Mouse (Mus musculus): ENCODE data around the gene Zfp217. TPM values are rescaled to one million over a fixed set of nuclear protein-coding genes. Genes with fewer than 3 reads are reported as not detected.

Gene Zfp217
- polyA plus RNA-seq, 1 experiment from 2014 or later, result 1.4 TPM

- Histone ChIP-seq H3K27me3 (no peaks in the 10 kb centered on the region), H3K4me2 (replicated peaks) (no peak overlapping the region), H3K27ac (replicated peaks) (no peak overlapping the region), H3K9ac (replicated peaks) (no peak overlapping the region), H3K4me1 (peaks cover 7% of the 10 kb centered on the region), H3K9me3 (no peaks in the 10 kb centered on the region), H3K4me3 (no peak overlapping the region), H3K36me3 (no peaks in the 10 kb centered on the region)
- ATAC-seq (replicated peaks), result no peak
- WGBS, result 56% methylated on average over 9 of the region's 9 CpGs
Measured at GRCm38 (mm10) chr2:170106000-170106399, 41.9 kb downstream of the Zfp217 start.

- no peak for ATAC-seq (replicated peaks)
- H3K27me3 ChIP-seq, result no peaks in the 10 kb centered on the region
- no peak overlapping the region for H3K4me3 ChIP-seq
- peaks cover 4% of the 10 kb centered on the region for H3K4me1 ChIP-seq
- no peaks in the 10 kb centered on the region for H3K9me3 ChIP-seq
- no peak overlapping the region for H3K4me2 ChIP-seq (replicated peaks)
- H3K9ac ChIP-seq (replicated peaks), result no peak overlapping the region
- no peaks in the 10 kb centered on the region for H3K36me3 ChIP-seq
- H3K27ac ChIP-seq (replicated peaks), result no peak overlapping the region
- 91% methylated on average over 6 of the region's 6 CpGs for WGBS
Measured at GRCm38 (mm10) chr2:170104396-170104795, 43.5 kb downstream of the Zfp217 start.

- H3K4me2 ChIP-seq (replicated peaks), result no peak overlapping the region
- H3K36me3 ChIP-seq, result no peaks in the 10 kb centered on the region
- H3K9ac ChIP-seq (replicated peaks), result no peak overlapping the region
- H3K4me1 ChIP-seq, result no peaks in the 10 kb centered on the region; the same call in 1 of the 2 replicates
- no peaks in the 10 kb centered on the region for H3K27me3 ChIP-seq
- no peak overlapping the region for H3K4me3 ChIP-seq
- no peak; the same call in 1 of the 2 replicates for ATAC-seq (replicated peaks)
- WGBS, result 50% methylated on average over 9 of the region's 9 CpGs
- no peaks in the 10 kb centered on the region for H3K9me3 ChIP-seq
- H3K27ac ChIP-seq (replicated peaks), result no peak overlapping the region
Measured at GRCm38 (mm10) chr2:170103852-170104251, 44.1 kb downstream of the Zfp217 start.

- no peak overlapping the region for H3K27ac ChIP-seq (replicated peaks)
- WGBS, result 89% methylated on average over 5 of the region's 5 CpGs
- H3K4me2 ChIP-seq (replicated peaks), result no peak overlapping the region
- H3K4me1 ChIP-seq, result no peaks in the 10 kb centered on the region; the same call in 1 of the 2 replicates
- no peaks in the 10 kb centered on the region for H3K36me3 ChIP-seq
- no peak overlapping the region for H3K9ac ChIP-seq (replicated peaks)
- no peaks in the 10 kb centered on the region for H3K9me3 ChIP-seq
- no peak for ATAC-seq (replicated peaks)
- H3K27me3 ChIP-seq, result no peaks in the 10 kb centered on the region
- H3K4me3 ChIP-seq, result no peak overlapping the region
Measured at GRCm38 (mm10) chr2:170103341-170103740, 44.6 kb downstream of the Zfp217 start.

- H3K36me3 ChIP-seq, result no peaks in the 10 kb centered on the region
- H3K9me3 ChIP-seq, result no peaks in the 10 kb centered on the region
- ATAC-seq (replicated peaks), result no peak
- no peaks in the 10 kb centered on the region; the same call in 1 of the 2 replicates for H3K4me1 ChIP-seq
- WGBS, result 70% methylated on average over 7 of the region's 7 CpGs
- no peak overlapping the region for H3K4me3 ChIP-seq
- no peaks in the 10 kb centered on the region for H3K27me3 ChIP-seq
- no peak overlapping the region for H3K27ac ChIP-seq (replicated peaks)
- no peak overlapping the region for H3K9ac ChIP-seq (replicated peaks)
- no peak overlapping the region for H3K4me2 ChIP-seq (replicated peaks)
Measured at GRCm38 (mm10) chr2:170101932-170102331, 46.0 kb downstream of the Zfp217 start.

GRCm38 (mm10) chr2:170101132-170101531 lies 46.8 kb downstream of the Zfp217 start:
- peak; percentile 27; the same call in 1 of the 2 replicates for ATAC-seq (replicated peaks)
- no peak overlapping the region for H3K27ac ChIP-seq (replicated peaks)
- no peaks in the 10 kb centered on the region; the same call in 1 of the 2 replicates for H3K4me1 ChIP-seq
- no peaks in the 10 kb centered on the region for H3K36me3 ChIP-seq
- H3K9me3 ChIP-seq, result no peaks in the 10 kb centered on the region
- WGBS, result 5% methylated on average over 12 of the region's 12 CpGs
- H3K4me3 ChIP-seq, result no peak overlapping the region
- no peak overlapping the region for H3K9ac ChIP-seq (replicated peaks)
- no peaks in the 10 kb centered on the region for H3K27me3 ChIP-seq
- no peak overlapping the region for H3K4me2 ChIP-seq (replicated peaks)

- Histone ChIP-seq H3K27ac (replicated peaks) (no peak overlapping the region), H3K9me3 (no peaks in the 10 kb centered on the region), H3K27me3 (no peaks in the 10 kb centered on the region), H3K9ac (replicated peaks) (no peak overlapping the region), H3K36me3 (no peaks in the 10 kb centered on the region), H3K4me1 (no peaks in the 10 kb centered on the region), H3K4me2 (replicated peaks) (no peak overlapping the region), H3K4me3 (no peak overlapping the region)
- 96% methylated on average over 9 of the region's 9 CpGs for WGBS
- no peak for ATAC-seq (replicated peaks)
Measured at GRCm38 (mm10) chr2:170094871-170095270, 53.0 kb downstream of the Zfp217 start.

- Histone ChIP-seq H3K27ac (replicated peaks) (no peak overlapping the region), H3K9me3 (no peaks in the 10 kb centered on the region), H3K36me3 (no peaks in the 10 kb centered on the region), H3K4me1 (no peaks in the 10 kb centered on the region), H3K9ac (replicated peaks) (no peak overlapping the region), H3K4me2 (replicated peaks) (no peak overlapping the region), H3K4me3 (no peak overlapping the region), H3K27me3 (no peaks in the 10 kb centered on the region)
- ATAC-seq (replicated peaks), result no peak
- 92% methylated on average over 17 of the region's 17 CpGs for WGBS
Measured at GRCm38 (mm10) chr2:170094220-170094619, 53.7 kb downstream of the Zfp217 start.

- Histone ChIP-seq H3K27ac (replicated peaks) (no peak overlapping the region), H3K36me3 (no peaks in the 10 kb centered on the region), H3K9me3 (no peaks in the 10 kb centered on the region), H3K4me1 (no peaks in the 10 kb centered on the region), H3K27me3 (no peaks in the 10 kb centered on the region), H3K4me2 (replicated peaks) (no peak overlapping the region), H3K9ac (replicated peaks) (no peak overlapping the region), H3K4me3 (no peak overlapping the region)
- ATAC-seq (replicated peaks), result no peak
- 69% methylated on average over 10 of the region's 10 CpGs for WGBS
Measured at GRCm38 (mm10) chr2:170091563-170092443, 56.1 kb downstream of the Zfp217 start.

- Histone ChIP-seq H3K4me1 (no peaks in the 10 kb centered on the region), H3K4me3 (no peak overlapping the region), H3K27ac (replicated peaks) (no peak overlapping the region), H3K9ac (replicated peaks) (no peak overlapping the region), H3K27me3 (no peaks in the 10 kb centered on the region), H3K9me3 (no peaks in the 10 kb centered on the region), H3K36me3 (no peaks in the 10 kb centered on the region), H3K4me2 (replicated peaks) (no peak overlapping the region)
- no peak for ATAC-seq (replicated peaks)
- 59% methylated on average over 15 of the region's 15 CpGs for WGBS
Measured at GRCm38 (mm10) chr2:170078442-170079017, 69.4 kb downstream of the Zfp217 start.

- H3K27me3 ChIP-seq, result no peaks in the 10 kb centered on the region
- WGBS, result 89% methylated on average over 10 of the region's 10 CpGs
- no peaks in the 10 kb centered on the region for H3K36me3 ChIP-seq
Measured at GRCm38 (mm10) chr2:170078041-170078440, 69.9 kb downstream of the Zfp217 start.

GRCm38 (mm10) chr2:170076941-170077490 lies 70.9 kb downstream of the Zfp217 start:
- no peaks in the 10 kb centered on the region for H3K36me3 ChIP-seq
- no peak overlapping the region for H3K27ac ChIP-seq (replicated peaks)
- H3K9ac ChIP-seq (replicated peaks), result no peak overlapping the region
- H3K4me1 ChIP-seq, result peaks cover 10% of the 10 kb centered on the region
- H3K27me3 ChIP-seq, result no peaks in the 10 kb centered on the region
- H3K9me3 ChIP-seq, result no peaks in the 10 kb centered on the region
- no peak overlapping the region for H3K4me3 ChIP-seq
- ATAC-seq (replicated peaks), result no peak
- WGBS, result 78% methylated on average over 6 of the region's 6 CpGs
- no peak overlapping the region for H3K4me2 ChIP-seq (replicated peaks)

More at GRCm38 (mm10) chr2:170078041-170078440, 69.9 kb downstream of the Zfp217 start:
- H3K4me2 ChIP-seq (replicated peaks), result no peak overlapping the region
- no peaks in the 10 kb centered on the region for H3K9me3 ChIP-seq
- H3K4me3 ChIP-seq, result no peak overlapping the region
- peaks cover 3% of the 10 kb centered on the region; the same call in 1 of the 2 replicates for H3K4me1 ChIP-seq
- no peak for ATAC-seq (replicated peaks)
- no peak overlapping the region for H3K27ac ChIP-seq (replicated peaks)
- no peak overlapping the region for H3K9ac ChIP-seq (replicated peaks)
